Mouse (Mus musculus): Measurements from ENCODE around the gene Cttn. TPM values are rescaled to one million over a fixed set of nuclear protein-coding genes. Genes with fewer than 3 reads are reported as not detected.

Gene Cttn
- polyA plus RNA-seq, 1 experiment from 2014 or later = 118 TPM

DNA sequence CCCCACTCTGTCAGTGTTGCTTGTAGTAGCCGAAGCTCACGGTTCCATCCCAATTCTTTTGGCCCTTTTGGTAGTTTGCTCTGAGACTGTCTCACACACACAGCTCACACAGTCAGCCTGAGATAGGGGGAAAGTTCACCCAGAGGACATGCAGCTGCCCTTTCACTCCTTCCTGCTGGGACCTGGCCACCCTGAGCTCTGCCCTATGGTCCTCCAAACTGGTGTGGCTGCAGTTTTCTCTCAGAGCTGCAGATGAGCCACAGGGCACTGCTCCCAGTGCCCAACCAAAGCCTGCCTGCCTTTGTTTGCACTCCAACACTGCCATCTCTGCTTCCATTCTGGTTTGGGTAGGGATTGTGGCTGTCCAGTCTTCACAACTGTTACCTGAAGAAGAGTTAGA lies 81.1 kb downstream of the Cttn start:
- Histone ChIP-seq H3K4me1 (no peaks in the 10 kb centered on the region), H3K27me3 (replicated peaks) (no peaks in the 10 kb centered on the region), H3K36me3 (no peaks in the 10 kb centered on the region), H3K9ac (no peak overlapping the region), H3K9me3 (no peaks in the 10 kb centered on the region), H3K4me3 (no peak overlapping the region), H3K4me2 (no peak overlapping the region), H3K27ac (replicated peaks) (no peak overlapping the region)
- WGBS = 70% methylated on average over 2 of the region's 2 CpGs
- ATAC-seq (ENCODE audit: extremely low read depth, insufficient number of reproducible peaks, low FRiP score, low TSS enrichment) = no peak

DNA sequence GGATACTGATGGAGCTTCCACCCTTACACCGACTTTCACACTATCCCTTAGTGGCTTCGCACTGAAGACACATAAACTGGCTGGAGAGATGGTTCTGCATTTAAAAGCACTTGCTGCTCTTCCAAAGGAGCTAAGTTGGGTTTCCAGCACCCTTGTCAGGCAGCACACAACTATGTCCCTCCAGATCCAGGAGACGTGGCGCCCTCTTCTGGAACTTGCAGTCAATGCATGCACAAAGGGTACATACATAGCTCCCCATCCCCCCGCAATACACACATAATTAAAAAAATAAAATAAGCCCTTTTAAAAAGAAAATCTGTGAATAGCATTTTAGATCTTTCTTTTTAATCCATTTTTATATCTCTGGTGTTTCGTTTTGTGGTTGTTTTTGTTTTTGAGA lies 83.3 kb downstream of the Cttn start:
- no peak for ATAC-seq (ENCODE audit: extremely low read depth, insufficient number of reproducible peaks, low FRiP score, low TSS enrichment)
- WGBS = 86% methylated on average over 6 of the region's 6 CpGs
- Histone ChIP-seq H3K27me3 (replicated peaks) (no peaks in the 10 kb centered on the region), H3K4me1 (no peaks in the 10 kb centered on the region), H3K9ac (no peak overlapping the region), H3K27ac (replicated peaks) (no peak overlapping the region), H3K4me3 (no peak overlapping the region), H3K36me3 (no peaks in the 10 kb centered on the region), H3K9me3 (no peaks in the 10 kb centered on the region), H3K4me2 (no peak overlapping the region)

Other genes starting within 250 kb of the Cttn start
- gene Ppfia1, start 82.7 kb upstream of the Cttn start, polyA plus RNA-seq (2015; fragmentation: Nextera tagmentation; extraction: Ambion mirVana) = 19.5 and 23.3 TPM in 2 replicates
- 12.1 and 12.5 TPM in 2 replicates for gene Fadd, start 111.5 kb upstream of the Cttn start, polyA plus RNA-seq (2015; fragmentation: Nextera tagmentation; extraction: Ambion mirVana)